Comparison of ENCODE assay signal across 10 mouse cellular contexts in genomic region chr19:24054904-24055303, GRCm38 (mm10). TPM values are rescaled to one million over a fixed set of nuclear protein-coding genes. Genes with fewer than 3 reads are reported as not detected.
DNase-seq lines count a peak whose midpoint lies in the region; ATAC-seq and TF ChIP-seq lines count a peak whose summit lies in the region.
"Had no signal": no experiment of that assay in that cellular context is flagged by ENCODE, and none has a peak within 500 bp of the region (broad histone marks: within the 10 kb centered on the region; RNA-seq: fewer than 3 reads in every experiment).

No protein-coding gene starts in this region.

- H3K27me3 ChIP-seq in lung, postnatal 0 days (replicated peaks; ENCODE audit: insufficient read depth, low read length): no peaks in the 10 kb centered on the region
- H3K27me3 ChIP-seq: neural tube, embryonic 13.5 days had no signal

- peak overlapping the region; percentile 70 for H3K27ac ChIP-seq in lung, postnatal 0 days (ENCODE audit: low read length)
- H3K27ac ChIP-seq: neural tube, embryonic 13.5 days had no signal

- TF ChIP-seq EP300 in lung, postnatal 0 days (IDR thresholded peaks at IDR 0.05): peak; percentile 80

- no peaks in the 10 kb centered on the region for H3K36me3 ChIP-seq in lung, postnatal 0 days (ENCODE audit: insufficient read depth, low read length)
- H3K36me3 ChIP-seq: neural tube, embryonic 13.5 days had no signal

- H3K4me3 ChIP-seq in lung, postnatal 0 days (ENCODE audit: low read depth, low read length): no peak overlapping the region
- H3K4me3 ChIP-seq: neural tube, embryonic 13.5 days had no signal

- WGBS in lung, postnatal 0 days: 19% methylated on average over 2 of the region's 2 CpGs

- TF ChIP-seq CTCF in lung, postnatal 0 days (IDR thresholded peaks at IDR 0.05): no peak

- no peak overlapping the region for H3K9ac ChIP-seq in lung, postnatal 0 days (replicated peaks; ENCODE audit: low read depth)
- H3K9ac ChIP-seq: neural tube, embryonic 13.5 days had no signal

- ATAC-seq in lung, postnatal 0 days: peak; percentile 73
- ATAC-seq in megakaryocyte, adult 5-6 weeks (ENCODE audit: poor library complexity, severe bottlenecking): no peak

- no peaks in the 10 kb centered on the region for H3K9me3 ChIP-seq in lung, postnatal 0 days (ENCODE audit: low read length)

- peak; percentile 13 to 60 for DNase-seq in frontal cortex, adult 2 months (ENCODE audit: extremely low spot score in 1 of 2, low spot score in 1 of 2)
- no peak for DNase-seq in frontal cortex, postnatal 10 days (ENCODE audit: low spot score in 2 of 2)
- peak; percentile 79 for DNase-seq in Muller cell, postnatal 12 days (ENCODE audit: inconsistent ontology term)
- peak; percentile 79 to 80 for DNase-seq in heart, adult 9 months (ENCODE audit: low spot score in 2 of 2)
- DNase-seq in lung, postnatal 0 days (ENCODE audit: low spot score): peak; percentile 91
- DNase-seq in layer of hippocampus, postnatal 10 days (ENCODE audit: low spot score in 2 of 2): no peak
- no peak for DNase-seq in thymus, postnatal 10 days (ENCODE audit: low spot score in 2 of 2)
- DNase-seq: adrenal gland, adult 8-10 months had no signal

- H3K4me1 ChIP-seq in lung, postnatal 0 days (ENCODE audit: insufficient read depth, low read depth, low read length): peaks cover 17% of the 10 kb centered on the region; the same call in 1 of the 2 replicates

- H3K4me2 ChIP-seq in lung, postnatal 0 days (replicated peaks; ENCODE audit: low read depth, low read length): no peak overlapping the region
- H3K4me2 ChIP-seq: neural tube, embryonic 13.5 days had no signal

RNA-seq across cellular contexts. Expression of gene Fam189a2, which starts 24.1 kb away (rescaled TPM):
- polyA plus RNA-seq in frontal cortex, adult 2 months (2012; rRNA removed): 17.3 and 17.5 TPM in 2 replicates
- 22.6 and 26.2 TPM in 2 replicates for polyA plus RNA-seq in lung, postnatal 0 days (2015; fragmentation: Nextera tagmentation; extraction: Ambion mirVana)
- total RNA-seq in layer of hippocampus, postnatal 10 days (2021): 10 to 100 TPM; 12.9 to 14.6 TPM
- total RNA-seq in megakaryocyte, adult 5-6 weeks (2015): 0.42 TPM in 1 of 2 replicates, not detected in the other
- total RNA-seq in megakaryocyte, adult 5-6 weeks (2017): 0.33 TPM in 1 of 2 replicates, not detected in the other

Comparison
In these comparisons a context has a peak if more than half of its experiments do, and no peak if none do; other contexts are left out.
1. DNase-seq: peak in frontal cortex, adult 2 months (2 of 2), Muller cell, postnatal 12 days (single experiment), heart, adult 9 months (2 of 2) and lung, postnatal 0 days (single experiment); none in frontal cortex, postnatal 10 days (0 of 2), layer of hippocampus, postnatal 10 days (0 of 2) and thymus, postnatal 10 days (0 of 2).
2. RNA of gene Fam189a2, which starts 24.1 kb away (total RNA-seq): 12.9 to 14.6 TPM in layer of hippocampus, postnatal 10 days; 0.33 to 0.42 TPM in megakaryocyte, adult 5-6 weeks; every median in the first group is over 4 times any median in the second.